Mouse (Mus musculus): ENCODE results near the gene Kctd15. TPM values are rescaled to one million over a fixed set of nuclear protein-coding genes. Genes with fewer than 3 reads are reported as not detected.

Kctd15 gene
- 94.4 and 102 TPM in 2 replicates for polyA plus RNA-seq (2012; rRNA removed)

DNA sequence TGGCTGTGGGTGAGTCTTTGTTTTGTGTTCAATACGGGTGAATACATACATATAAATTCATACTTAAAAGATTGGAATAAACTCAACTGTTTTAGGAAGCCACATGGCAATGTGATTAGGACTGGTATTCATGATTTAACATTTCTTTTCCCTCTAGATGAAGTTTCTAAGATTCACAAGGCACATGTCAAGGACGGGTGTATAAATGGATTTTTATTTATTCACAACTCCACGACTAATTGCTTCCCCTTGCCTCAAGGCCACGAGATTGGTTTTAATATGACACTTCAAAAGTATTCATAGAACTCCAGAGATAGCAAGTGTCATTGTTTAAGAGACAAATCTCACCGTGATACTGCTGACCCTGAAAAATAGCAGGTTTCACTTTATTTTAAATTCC is at the start of gene Kctd15:
Gene Kctd15, minus strand, starts transcription at position 101 of the 400 bp plus-strand sequence.

Other genes starting within 250 kb of the Kctd15 start
- 11.8 and 14.2 TPM in 2 replicates for gene Chst8, start 156.0 kb upstream of the Kctd15 start, polyA plus RNA-seq (2012; rRNA removed)